Mouse (Mus musculus): ENCODE measurements around the gene Rnf222. TPM values are rescaled to one million over a fixed set of nuclear protein-coding genes. Genes with fewer than 3 reads are reported as not detected.
A peak's percentile ranks its signal among the peaks of the same experiment; 100 is the strongest.

Rnf222 gene
- total and polyA plus RNA-seq, 3 experiments = 0.23 to 0.28 TPM; not detected in 1

GRCm38 (mm10) chr11:68863631-68864091 lies 24.7 kb upstream of the Rnf222 start:
- Histone ChIP-seq H3K9me3 (replicated peaks; ENCODE audit: insufficient read depth, low read length) (no peaks in the 10 kb centered on the region), H3K4me3 (ENCODE audit: control insufficient read depth in 1 of 2, insufficient read depth in 1 of 2, low read depth in 2 of 2, low read length in 2 of 2) (no peak overlapping the region; a peak in 1 of 4 replicates), H3K27ac (ENCODE audit: control insufficient read depth, low read depth, low read length) (no peak overlapping the region), H3K4me1 (ENCODE audit: control insufficient read depth in 1 of 2, insufficient read depth in 2 of 2, low read length in 2 of 2) (peaks cover 0 to 11% of the 10 kb centered on the region in 2 experiments; a peak in 3 of 4 replicates), H3K27me3 (ENCODE audit: control insufficient read depth in 1 of 2, insufficient read depth in 2 of 2, low read length in 2 of 2) (no peaks in the 10 kb centered on the region), H3K79me2 (ENCODE audit: control insufficient read depth, insufficient read depth, low read length, poor library complexity) (no peaks in the 10 kb centered on the region), H3K36me3 (ENCODE audit: control insufficient read depth in 1 of 2, insufficient read depth in 2 of 2, low read length in 2 of 2) (peaks cover 0 to 9% of the 10 kb centered on the region in 2 experiments; a peak in 2 of 4 replicates), H3K9ac (ENCODE audit: control insufficient read depth, low read depth, low read length, poor library complexity, severe bottlenecking) (no peak overlapping the region)
- TF ChIP-seq HCFC1 (IDR thresholded peaks at IDR 0.05; ENCODE audit: low read depth, low read length) (no peak), SIN3A (IDR thresholded peaks at IDR 0.05; ENCODE audit: low read length) (0 out of 2 replicates have a peak, but pooled peaks have one; percentile 31), MAX (IDR thresholded peaks at IDR 0.05; ENCODE audit: low read length) (0 out of 2 replicates have a peak, but pooled peaks have one; percentile 14), TBP (IDR thresholded peaks at IDR 0.05; ENCODE audit: low read depth, low read length) (peak; percentile 72), CTCF (IDR thresholded peaks at IDR 0.05 in 2 of 3, conservative IDR thresholded peaks at IDR 0.05 in 1 of 3; ENCODE audit: control insufficient read depth in 1 of 3, insufficient read depth in 1 of 3, low read depth in 2 of 3, low read length in 3 of 3, poor library complexity in 1 of 3, severe bottlenecking in 1 of 3) (no peak), RAD21 (IDR thresholded peaks at IDR 0.05; ENCODE audit: low read depth, low read length) (no peak), ZKSCAN1 (IDR thresholded peaks at IDR 0.05; ENCODE audit: low read depth, low read length) (0 out of 2 replicates have a peak, but pooled peaks have one; percentile 28), TCF12 (IDR thresholded peaks at IDR 0.05; ENCODE audit: low read depth, low read length) (no peak), POLR2AphosphoS2 (IDR thresholded peaks at IDR 0.05; ENCODE audit: low read length) (no peak), ZNF384 (IDR thresholded peaks at IDR 0.05; ENCODE audit: low read depth, low read length) (peak; percentile 94), MAZ (IDR thresholded peaks at IDR 0.05; ENCODE audit: low read depth, low read length) (no peak), MYC (IDR thresholded peaks at IDR 0.05; ENCODE audit: low read depth, low read length) (0 out of 2 replicates have a peak, but pooled peaks have one; percentile 28), UBTF (IDR thresholded peaks at IDR 0.05; ENCODE audit: borderline replicate concordance, insufficient read depth, low read depth, low read length) (0 out of 2 replicates have a peak, but pooled peaks have one; percentile 75), ETS1 (IDR thresholded peaks at IDR 0.05; ENCODE audit: low read depth, low read length) (no peak), EP300 (IDR thresholded peaks at IDR 0.05; ENCODE audit: low read depth in 1 of 2, low read length in 2 of 2) (peak; percentile 11 to 34; a peak in 3 of 4 replicates), POLR2AphosphoS5 (IDR thresholded peaks at IDR 0.05; ENCODE audit: borderline replicate concordance, low read depth, low read length) (no peak), POLR2A (IDR thresholded peaks at IDR 0.05; ENCODE audit: control insufficient read depth in 1 of 2, insufficient read depth in 1 of 2, low read depth in 1 of 2, low read length in 2 of 2, poor library complexity in 1 of 2) (0 out of 4 replicates have a peak, but pooled peaks of 1 of the 2 experiments have one; percentile 23), JUND (IDR thresholded peaks at IDR 0.05; ENCODE audit: low read depth, low read length) (no peak)
- peak; percentile 73 for DNase-seq (ENCODE audit: low read depth, low spot score)

- no peak overlapping the region for H3K4me3 ChIP-seq (ENCODE audit: control insufficient read depth in 1 of 2, insufficient read depth in 1 of 2, low read depth in 2 of 2, low read length in 2 of 2)
- H3K79me2 ChIP-seq (ENCODE audit: control insufficient read depth, insufficient read depth, low read length, poor library complexity) = no peaks in the 10 kb centered on the region
- H3K27ac ChIP-seq (ENCODE audit: control insufficient read depth, low read depth, low read length) = no peak overlapping the region
- peak; percentile 39 for DNase-seq (ENCODE audit: low read depth, low spot score)
- H3K4me1 ChIP-seq (ENCODE audit: control insufficient read depth in 1 of 2, insufficient read depth in 2 of 2, low read length in 2 of 2) = peaks cover 0 to 9% of the 10 kb centered on the region in 2 experiments; a peak in 3 of 4 replicates
- H3K9me3 ChIP-seq (replicated peaks; ENCODE audit: insufficient read depth, low read length) = no peaks in the 10 kb centered on the region
- H3K27me3 ChIP-seq (ENCODE audit: control insufficient read depth in 1 of 2, insufficient read depth in 2 of 2, low read length in 2 of 2) = no peaks in the 10 kb centered on the region
- peak; percentile 32; the same call in 1 of the 2 replicates for TF ChIP-seq ETS1 (IDR thresholded peaks at IDR 0.05; ENCODE audit: low read depth, low read length)
- peak; percentile 80 for TF ChIP-seq RCOR1 (IDR thresholded peaks at IDR 0.05; ENCODE audit: low read depth, low read length)
- peak; percentile 47 to 69; a peak in 3 of 4 replicates for TF ChIP-seq EP300 (IDR thresholded peaks at IDR 0.05; ENCODE audit: low read depth in 1 of 2, low read length in 2 of 2)
- no peak for TF ChIP-seq RAD21 (IDR thresholded peaks at IDR 0.05; ENCODE audit: low read depth, low read length)
- no peak for TF ChIP-seq POLR2AphosphoS5 (IDR thresholded peaks at IDR 0.05; ENCODE audit: borderline replicate concordance, low read depth, low read length)
- peak; percentile 71 for TF ChIP-seq GATA1 (IDR thresholded peaks at IDR 0.05; ENCODE audit: low read depth, low read length)
- peaks cover 0 to 9% of the 10 kb centered on the region in 2 experiments; a peak in 2 of 4 replicates for H3K36me3 ChIP-seq (ENCODE audit: control insufficient read depth in 1 of 2, insufficient read depth in 2 of 2, low read length in 2 of 2)
- H3K9ac ChIP-seq (ENCODE audit: control insufficient read depth, low read depth, low read length, poor library complexity, severe bottlenecking) = no peak overlapping the region
These were observed 23.7 kb upstream of the Rnf222 start for GRCm38 (mm10) chr11:68864544-68865189.

All from MEL (cell line).